Mouse (Mus musculus): ENCODE data around the gene Atxn10. TPM values are rescaled to one million over a fixed set of nuclear protein-coding genes. Genes with fewer than 3 reads are reported as not detected.

The Atxn10 gene
- 349 and 385 TPM in 2 replicates for polyA plus RNA-seq (2016; fragmentation: Nextera tagmentation; extraction: Ambion mirVana)

DNA sequence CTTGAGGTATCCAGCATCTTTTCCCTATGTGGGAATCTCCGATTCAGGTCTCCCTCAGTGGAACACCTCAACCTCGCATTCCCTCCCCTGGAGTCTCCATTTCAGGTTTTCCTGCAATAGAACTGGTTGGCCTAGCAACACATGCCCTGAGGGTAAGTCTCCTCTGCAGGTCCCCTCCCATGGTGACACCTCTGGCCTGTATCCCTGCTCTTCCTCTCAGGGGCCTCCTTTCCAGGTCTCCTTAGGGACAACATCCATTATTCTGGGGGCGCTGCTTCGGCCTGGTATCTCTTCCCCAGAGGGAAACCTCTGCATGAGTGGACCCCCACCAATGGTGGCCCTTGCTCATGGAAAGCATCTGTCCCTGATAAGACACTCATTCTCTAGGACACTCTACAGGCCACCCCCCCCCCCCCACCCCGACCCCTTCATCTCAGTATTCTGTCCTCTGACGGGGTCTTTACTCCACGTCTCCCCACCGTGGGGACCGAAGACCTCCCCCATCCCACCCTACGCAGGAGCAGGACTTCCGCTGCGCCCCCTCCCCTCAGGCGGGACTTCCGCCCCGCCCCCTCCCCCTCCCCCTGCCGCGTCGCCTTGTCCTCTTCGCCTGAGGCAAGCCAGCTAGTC lies at the start of gene Atxn10:
Atxn10 (plus strand) TSS at position 575 of the 630 bp plus-strand sequence.
- Histone ChIP-seq H3K27me3 (ENCODE audit: insufficient read depth, poor library complexity, severe bottlenecking) (no peaks in the 10 kb centered on the region), H3K27ac (peak within 1 kb of the TSS; percentile 97), H3K36me3 (no peaks in the 10 kb centered on the region), H3K4me3 (peak within 1 kb of the TSS; percentile 99), H3K9me3 (no peaks in the 10 kb centered on the region), H3K4me1 (replicated peaks) (peaks cover 31% of the 10 kb centered on the region)
- WGBS: 8% methylated on average over 19 of the region's 19 CpGs
- DNase-seq (ENCODE audit: low spot score): no peak

DNA sequence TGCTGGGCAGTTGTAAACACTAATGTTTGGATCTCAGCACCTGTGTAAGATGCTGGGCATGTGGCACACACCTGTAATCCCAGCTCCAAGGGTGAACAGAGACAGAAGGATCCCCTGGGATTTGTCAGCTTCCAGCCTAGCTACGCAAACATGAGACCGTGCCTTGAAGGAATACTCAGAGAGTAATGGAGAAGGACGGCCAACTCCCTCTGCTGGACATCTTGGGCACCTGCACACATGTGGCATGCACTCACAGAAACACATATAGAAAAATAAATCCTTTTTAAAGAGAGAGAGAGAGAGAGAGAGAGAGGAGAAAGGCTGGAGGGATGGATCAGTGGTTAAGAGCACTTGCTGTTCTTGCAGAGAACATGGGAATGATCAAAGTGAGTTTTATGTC lies 41.4 kb upstream of the Atxn10 start:
- DNase-seq (ENCODE audit: low spot score): no peak
- Histone ChIP-seq H3K27me3 (ENCODE audit: insufficient read depth, poor library complexity, severe bottlenecking) (no peaks in the 10 kb centered on the region; the same call in 1 of the 2 replicates), H3K4me3 (no peak overlapping the region), H3K9me3 (no peaks in the 10 kb centered on the region), H3K36me3 (no peaks in the 10 kb centered on the region), H3K4me1 (replicated peaks) (peaks cover 33% of the 10 kb centered on the region), H3K27ac (no peak overlapping the region)
- WGBS: 80% methylated on average over 3 of the region's 3 CpGs

DNA sequence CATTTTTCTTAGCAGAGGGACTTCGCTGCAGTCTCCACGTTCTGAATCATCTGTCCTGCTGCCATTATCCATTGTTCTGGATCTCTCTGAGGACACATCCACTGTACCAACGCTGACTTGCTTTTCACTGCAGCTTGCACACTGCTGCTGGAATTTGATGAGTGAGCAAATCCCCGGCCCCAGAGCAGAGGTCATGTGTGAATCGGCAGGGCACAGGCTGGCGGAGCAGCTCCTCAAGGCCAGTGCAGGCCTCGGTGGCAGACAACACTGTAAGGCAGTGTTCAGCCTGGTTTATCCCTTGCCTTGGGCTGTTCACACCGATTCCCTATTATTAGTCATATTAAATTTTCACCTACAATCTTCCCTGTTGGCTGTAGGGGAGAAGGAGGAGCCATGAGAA lies 40.5 kb upstream of the Atxn10 start:
- DNase-seq (ENCODE audit: low spot score): peak; percentile 31
- WGBS: 57% methylated on average over 8 of the region's 8 CpGs
- peaks cover 34% of the 10 kb centered on the region for H3K4me1 ChIP-seq (replicated peaks)

DNA sequence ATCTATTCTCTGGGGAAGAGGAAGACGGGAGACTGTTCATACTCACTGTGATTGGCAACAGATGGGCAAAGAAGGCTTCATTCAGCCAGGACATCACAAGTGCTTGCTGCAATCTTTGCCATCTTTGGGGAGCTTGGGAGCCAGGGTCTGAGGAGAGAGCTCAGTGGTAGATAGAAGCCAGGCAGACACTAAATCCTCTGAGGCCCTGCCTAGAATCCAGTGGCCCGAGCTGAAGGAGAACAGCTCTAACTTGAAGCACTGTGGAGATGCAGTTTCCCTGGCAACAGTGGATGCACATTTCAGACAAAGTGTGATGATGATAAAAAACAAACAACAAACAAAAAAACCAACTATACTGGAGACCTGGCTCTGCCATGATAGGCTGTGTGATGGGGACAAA lies 40.1 kb upstream of the Atxn10 start:
- DNase-seq (ENCODE audit: low spot score): no peak
- Histone ChIP-seq H3K4me3 (no peak overlapping the region), H3K36me3 (no peaks in the 10 kb centered on the region), H3K27ac (peak overlapping the region; percentile 36; the same call in 1 of the 2 replicates), H3K27me3 (ENCODE audit: insufficient read depth, poor library complexity, severe bottlenecking) (no peaks in the 10 kb centered on the region; the same call in 1 of the 2 replicates), H3K4me1 (replicated peaks) (peaks cover 36% of the 10 kb centered on the region), H3K9me3 (no peaks in the 10 kb centered on the region)
- WGBS: 60% methylated on average over 2 of the region's 2 CpGs

More for the DNA sequence above, 40.5 kb upstream of the Atxn10 start:
- no peak overlapping the region for H3K4me3 ChIP-seq
- H3K36me3 ChIP-seq: no peaks in the 10 kb centered on the region
- no peaks in the 10 kb centered on the region for H3K9me3 ChIP-seq
- H3K27ac ChIP-seq: peak overlapping the region; percentile 36; the same call in 1 of the 2 replicates
- no peaks in the 10 kb centered on the region; the same call in 1 of the 2 replicates for H3K27me3 ChIP-seq (ENCODE audit: insufficient read depth, poor library complexity, severe bottlenecking)

DNA sequence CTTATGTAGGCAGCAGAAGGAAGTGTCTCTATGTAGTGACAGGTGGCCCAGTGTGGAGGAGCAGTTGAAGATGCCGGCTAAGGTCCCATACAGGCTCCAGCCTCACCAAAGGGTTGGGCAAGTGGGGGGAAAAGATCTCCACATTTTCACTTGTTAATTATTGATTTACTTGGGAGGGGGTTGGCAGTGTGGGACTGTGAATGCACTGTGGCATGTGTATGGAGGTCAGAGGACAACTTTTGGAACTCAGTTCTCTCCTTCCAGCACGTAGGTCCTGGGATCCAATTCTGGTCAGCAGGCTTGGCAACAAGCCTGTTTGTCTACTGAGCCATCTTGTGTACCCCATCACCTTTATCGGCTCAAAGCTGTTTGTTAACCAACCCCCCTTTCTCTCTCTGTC lies 39.5 kb upstream of the Atxn10 start:
- WGBS: 83% methylated on average over 3 of the region's 3 CpGs
- H3K4me3 ChIP-seq: no peak overlapping the region

DNA sequence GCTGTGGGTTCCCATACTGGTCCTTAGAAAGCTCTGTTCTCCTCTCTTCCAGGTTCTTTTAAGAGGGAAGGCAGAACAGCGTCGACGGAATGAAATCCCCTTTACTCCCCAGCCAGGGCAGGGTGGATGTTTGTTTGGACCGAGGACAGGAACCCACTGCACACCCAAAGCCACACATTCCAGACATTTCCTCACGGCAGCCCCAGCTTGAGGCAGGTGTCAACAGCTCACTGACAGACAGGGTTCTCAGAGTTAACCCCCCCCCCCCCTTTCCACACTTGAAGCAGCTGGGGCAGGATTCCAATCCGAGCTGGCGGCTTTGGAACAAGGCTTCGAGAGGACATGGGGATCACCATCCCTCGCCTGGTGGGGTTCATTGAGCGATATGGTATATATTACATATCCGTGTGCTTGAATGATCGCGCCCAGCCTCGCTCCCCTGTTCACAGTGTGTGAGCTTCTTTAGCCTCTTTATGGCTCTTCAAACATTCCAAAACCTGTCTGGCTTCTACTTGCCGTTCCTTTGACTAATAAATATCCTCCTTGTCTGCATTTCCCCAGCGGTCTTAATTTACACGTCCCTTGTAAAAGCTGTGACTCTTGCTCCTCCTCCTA lies 37.8 kb upstream of the Atxn10 start:
- 63% methylated on average over 17 of the region's 17 CpGs for whole genome bisulfite sequencing
- Histone ChIP-seq H3K36me3 (no peaks in the 10 kb centered on the region), H3K4me1 (replicated peaks) (peaks cover 36% of the 10 kb centered on the region), H3K27ac (peak overlapping the region; percentile 43), H3K27me3 (ENCODE audit: insufficient read depth, poor library complexity, severe bottlenecking) (no peaks in the 10 kb centered on the region; the same call in 1 of the 2 replicates), H3K9me3 (no peaks in the 10 kb centered on the region), H3K4me3 (no peak overlapping the region)
- peak; percentile 22 for DNase-seq (ENCODE audit: low spot score)

More for the DNA sequence above, 39.5 kb upstream of the Atxn10 start:
- Histone ChIP-seq H3K36me3 (no peaks in the 10 kb centered on the region), H3K4me1 (replicated peaks) (peaks cover 36% of the 10 kb centered on the region), H3K27ac (no peak overlapping the region), H3K9me3 (no peaks in the 10 kb centered on the region), H3K27me3 (ENCODE audit: insufficient read depth, poor library complexity, severe bottlenecking) (no peaks in the 10 kb centered on the region; the same call in 1 of the 2 replicates)
- DNase-seq (ENCODE audit: low spot score): no peak

DNA sequence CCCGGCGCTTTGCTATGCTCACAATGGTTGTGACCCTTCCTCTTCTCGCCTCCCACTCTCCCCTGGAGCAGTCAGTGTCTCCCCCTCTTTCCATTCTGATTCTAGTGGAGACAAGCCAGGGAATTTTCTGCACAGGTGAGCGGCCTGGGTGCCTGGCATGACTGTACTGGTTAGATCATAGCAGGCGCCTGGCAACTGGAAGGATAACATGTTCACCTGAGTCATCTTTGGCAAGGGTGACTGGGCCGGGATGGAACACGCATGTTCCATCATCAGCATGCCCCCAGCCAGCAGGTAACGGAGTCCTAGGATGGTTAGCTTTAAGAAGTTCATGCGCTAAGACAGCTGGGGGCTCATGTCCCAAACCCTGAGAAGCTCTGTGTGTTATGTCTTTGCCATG lies 37.1 kb upstream of the Atxn10 start:
- WGBS: 88% methylated on average over 9 of the region's 9 CpGs

DNA sequence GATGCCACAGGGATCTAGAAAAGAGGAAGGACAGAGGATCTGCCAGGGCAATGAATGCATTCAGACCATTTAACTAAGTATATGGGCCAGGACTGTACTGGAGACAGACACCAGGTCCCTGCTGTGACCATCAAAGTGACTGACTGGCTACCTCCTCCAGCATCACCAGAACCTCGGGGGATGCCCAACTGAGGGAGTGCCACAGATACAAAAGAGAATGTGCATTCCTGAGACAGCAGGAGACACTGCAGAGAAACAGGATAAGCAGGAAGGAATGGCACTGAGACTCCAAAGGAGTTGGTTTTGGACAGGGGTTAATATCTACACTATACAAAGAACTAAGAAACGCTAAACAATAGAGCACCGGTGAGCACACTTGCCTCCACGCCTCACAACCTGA lies 32.8 kb upstream of the Atxn10 start:
- 58% methylated on average over 4 of the region's 4 CpGs for WGBS

More for the DNA sequence above, 37.1 kb upstream of the Atxn10 start:
- no peaks in the 10 kb centered on the region for H3K36me3 ChIP-seq
- no peak for DNase-seq (ENCODE audit: low spot score)
- peaks cover 36% of the 10 kb centered on the region for H3K4me1 ChIP-seq (replicated peaks)
- H3K27ac ChIP-seq: no peak overlapping the region
- H3K9me3 ChIP-seq: 0 out of 2 replicates have a peak, but pooled peaks cover under 1% of the 10 kb centered on the region
- no peaks in the 10 kb centered on the region; the same call in 1 of the 2 replicates for H3K27me3 ChIP-seq (ENCODE audit: insufficient read depth, poor library complexity, severe bottlenecking)
- H3K4me3 ChIP-seq: no peak overlapping the region

DNA sequence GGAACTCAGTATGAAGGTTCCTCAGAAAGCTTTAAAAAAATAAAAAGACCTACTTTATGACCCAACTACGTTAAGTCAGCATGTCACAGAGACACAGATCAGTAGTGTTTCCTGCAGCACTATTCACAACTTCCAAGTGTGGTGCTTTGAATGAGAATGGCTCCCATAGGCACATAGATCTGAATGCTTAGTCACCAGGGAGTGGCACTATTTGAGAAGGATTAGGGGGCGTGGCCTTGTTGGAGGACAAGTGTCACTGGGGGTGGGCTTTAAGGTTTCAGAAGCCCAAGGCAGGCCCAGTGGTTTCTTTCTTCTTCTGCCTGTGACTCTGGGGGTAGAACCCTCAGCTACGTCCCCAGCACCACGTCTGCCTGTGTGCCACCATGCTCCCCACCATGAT lies 32.1 kb upstream of the Atxn10 start:
- Histone ChIP-seq H3K4me1 (replicated peaks) (peaks cover 11% of the 10 kb centered on the region), H3K9me3 (0 out of 2 replicates have a peak, but pooled peaks cover 3% of the 10 kb centered on the region), H3K27ac (no peak overlapping the region), H3K36me3 (no peaks in the 10 kb centered on the region), H3K27me3 (ENCODE audit: insufficient read depth, poor library complexity, severe bottlenecking) (no peaks in the 10 kb centered on the region; the same call in 1 of the 2 replicates), H3K4me3 (no peak overlapping the region)
- 92% methylated on average over 4 of the region's 4 CpGs for WGBS
- DNase-seq (ENCODE audit: low spot score): no peak

More for the DNA sequence above, 32.8 kb upstream of the Atxn10 start:
- no peaks in the 10 kb centered on the region for H3K36me3 ChIP-seq
- 0 out of 2 replicates have a peak, but pooled peaks cover 3% of the 10 kb centered on the region for H3K9me3 ChIP-seq
- no peaks in the 10 kb centered on the region; the same call in 1 of the 2 replicates for H3K27me3 ChIP-seq (ENCODE audit: insufficient read depth, poor library complexity, severe bottlenecking)
- DNase-seq (ENCODE audit: low spot score): no peak
- H3K4me1 ChIP-seq (replicated peaks): peaks cover 19% of the 10 kb centered on the region
- H3K4me3 ChIP-seq: no peak overlapping the region
- H3K27ac ChIP-seq: no peak overlapping the region

DNA sequence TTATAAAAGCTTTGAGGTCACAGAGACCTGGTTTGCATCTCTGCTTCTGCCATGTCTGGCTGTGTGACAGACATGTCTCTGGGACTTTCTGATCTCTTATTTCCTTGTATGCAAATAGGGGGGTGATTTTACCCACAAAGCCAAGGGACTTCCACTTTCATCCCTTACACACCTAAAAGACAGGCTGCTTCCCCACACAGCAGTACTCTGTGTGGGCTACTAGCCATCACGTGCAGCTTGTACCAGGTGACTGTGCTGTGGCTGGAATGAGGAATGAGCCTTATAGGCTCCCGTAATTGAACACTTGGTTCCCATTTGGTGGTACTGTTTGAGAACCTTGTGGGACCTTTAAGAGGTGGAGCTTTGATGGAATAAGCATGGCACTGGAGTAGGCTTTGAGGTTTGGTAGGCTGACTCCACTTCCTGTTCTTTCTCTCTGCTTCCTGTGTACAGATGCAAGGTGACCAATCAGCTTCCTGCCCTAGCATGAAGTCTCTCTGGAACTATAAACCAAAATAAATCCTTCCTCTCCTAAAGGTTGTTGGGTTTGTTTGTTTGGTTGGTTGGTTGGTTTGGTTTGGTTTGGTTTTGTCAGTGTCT lies 28.9 kb upstream of the Atxn10 start:
- DNase-seq (ENCODE audit: low spot score): no peak

DNA sequence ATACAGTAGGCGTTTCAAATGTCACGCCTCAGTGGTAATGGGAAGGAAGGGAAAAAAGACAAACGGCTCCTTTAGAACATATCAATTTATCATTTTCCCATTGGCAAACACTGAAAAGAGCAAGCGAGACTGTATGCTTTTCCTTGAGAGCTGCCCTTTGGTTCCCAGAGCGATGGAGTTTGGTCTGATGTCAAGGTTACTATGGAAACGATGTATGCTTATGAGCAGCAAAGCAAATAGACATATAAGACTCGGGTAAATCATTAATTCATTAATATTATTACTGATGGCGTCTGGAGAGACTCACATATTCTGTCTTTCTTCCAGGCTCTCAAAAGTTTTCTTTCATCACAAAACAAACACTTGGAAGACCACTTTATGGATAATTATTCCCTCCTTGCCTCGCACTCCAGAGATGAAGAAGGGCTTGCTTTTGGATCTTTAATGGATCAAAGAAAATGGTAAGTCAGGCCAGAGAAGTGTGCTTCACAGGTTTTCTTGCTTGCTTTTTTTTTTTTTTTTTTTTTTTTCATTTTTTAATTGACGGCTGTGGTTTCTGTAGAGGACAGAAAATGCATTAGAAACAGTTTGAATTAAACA lies 24.9 kb upstream of the Atxn10 start:
- no peak overlapping the region for H3K4me3 ChIP-seq
- H3K27ac ChIP-seq: no peak overlapping the region
- peaks cover 14% of the 10 kb centered on the region for H3K4me1 ChIP-seq (replicated peaks)
- 82% methylated on average over 10 of the region's 10 CpGs for WGBS
- no peak for DNase-seq (ENCODE audit: low spot score)
- no peaks in the 10 kb centered on the region for H3K9me3 ChIP-seq
- H3K27me3 ChIP-seq (ENCODE audit: insufficient read depth, poor library complexity, severe bottlenecking): peaks cover 21% of the 10 kb centered on the region
- no peaks in the 10 kb centered on the region for H3K36me3 ChIP-seq

More for the DNA sequence above, 28.9 kb upstream of the Atxn10 start:
- Histone ChIP-seq H3K27me3 (ENCODE audit: insufficient read depth, poor library complexity, severe bottlenecking) (no peaks in the 10 kb centered on the region), H3K36me3 (no peaks in the 10 kb centered on the region), H3K27ac (no peak overlapping the region), H3K4me1 (replicated peaks) (peaks cover 5% of the 10 kb centered on the region), H3K9me3 (0 out of 2 replicates have a peak, but pooled peaks cover 3% of the 10 kb centered on the region), H3K4me3 (no peak overlapping the region)
- WGBS: 96% methylated on average over 2 of the region's 2 CpGs

DNA sequence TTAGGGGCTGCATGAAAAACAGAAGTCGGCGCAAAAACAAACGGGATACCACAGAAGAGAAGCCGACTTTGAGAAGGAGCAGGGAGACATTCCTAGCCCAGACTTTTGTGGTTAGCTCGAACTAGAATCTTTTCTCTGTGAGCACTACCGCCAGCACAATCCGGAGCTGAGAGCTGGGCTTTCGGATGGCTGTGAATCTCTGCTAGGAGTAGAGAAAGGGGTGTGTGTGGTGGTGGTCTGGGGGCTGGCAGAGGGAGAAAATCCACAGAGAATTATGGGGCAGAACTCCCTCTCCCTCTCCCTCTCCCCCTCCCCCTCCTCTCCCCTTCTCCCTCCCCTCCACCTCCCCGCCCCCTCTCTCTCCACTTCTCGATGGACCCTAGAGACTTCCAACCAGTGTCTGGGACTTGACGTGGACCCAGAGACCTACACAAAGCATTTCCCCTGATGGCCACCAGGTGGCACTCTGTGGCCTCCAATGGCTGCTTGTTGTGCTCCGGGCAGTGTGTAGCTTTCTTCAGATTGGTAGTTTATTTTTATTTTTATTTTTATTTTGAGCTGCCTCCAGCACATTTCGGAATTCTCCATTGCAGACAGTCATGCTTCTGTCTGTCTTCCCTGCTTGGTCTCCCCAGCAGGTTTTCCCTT lies 20.5 kb upstream of the Atxn10 start:
- Histone ChIP-seq H3K27me3 (ENCODE audit: insufficient read depth, poor library complexity, severe bottlenecking) (peaks cover 41% of the 10 kb centered on the region), H3K4me1 (replicated peaks) (peaks cover 25% of the 10 kb centered on the region), H3K36me3 (no peaks in the 10 kb centered on the region), H3K4me3 (no peak overlapping the region), H3K27ac (no peak overlapping the region), H3K9me3 (no peaks in the 10 kb centered on the region)
- peak; percentile 84 for DNase-seq (ENCODE audit: low spot score)
- WGBS: 44% methylated on average over 12 of the region's 13 CpGs

Measured in hindbrain, embryonic 10.5 days (tissue).